Mouse (Mus musculus) CD4-positive, CD25-positive, alpha-beta regulatory T cell (primary cell): Measurements from ENCODE around the gene Adgrv1. TPM values are rescaled to one million over a fixed set of nuclear protein-coding genes. Genes with fewer than 3 reads are reported as not detected.

ENCODE experiments used
- polyA plus RNA-seq: library from polyadenylated mRNA; unstranded; fragments of 100-300 nt; shearing (Covaris generic); gene quantifications from one replicate; pipeline ENCODE4 v1.2.1, GENCODE M21; 2017

The Adgrv1 gene
- polyA plus RNA-seq: 0.32 TPM

GRCm38 (mm10) chr13:81632720-81633415 is at the start of gene Adgrv1:
Gene Adgrv1 (minus strand): TSS chr13:81633154.

GRCm38 (mm10) chr13:81657351-81658052 is 24.5 kb upstream of the Adgrv1 start, which contains the start of gene Lysmd3:
Gene Lysmd3 (plus strand): TSS chr13:81657663.

Other genes starting within 250 kb of the Adgrv1 start
- gene Lysmd3, start 24.5 kb upstream of the Adgrv1 start, polyA plus RNA-seq: 14.2 TPM
- gene Polr3g, start 77.9 kb upstream of the Adgrv1 start, polyA plus RNA-seq: 13.7 TPM
- gene Mblac2, start 78.2 kb upstream of the Adgrv1 start, polyA plus RNA-seq: 13.9 TPM
- 198 TPM for gene Cetn3, start 149.9 kb upstream of the Adgrv1 start, polyA plus RNA-seq